Mouse (Mus musculus) large intestine, adult 2 months (tissue): ENCODE measurements around the gene Syn1. TPM values are rescaled to one million over a fixed set of nuclear protein-coding genes. Genes with fewer than 3 reads are reported as not detected.

ENCODE experiments used
- DNase-seq: peaks from one replicate; pipeline ENCODE4 v3.0.0-alpha.2; 2012; ENCODE audit warnings: low read depth, low spot score
- WGBS: fragments of 180-500 bp; shearing (Covaris S2); methylation state at CpG from one replicate; pipeline ENCODE4 v1.1.7; 2018; 5-methylcytosine and 5-hydroxymethylcytosine counted together
- polyA plus RNA-seq: library from polyadenylated mRNA; depleted of rRNA; stranded (reverse); fragments of >200 nt; gene quantifications from 2 replicates; pipeline ENCODE4 v1.2.3, GENCODE M21; 2012; rRNA removed

Syn1 gene
- polyA plus RNA-seq, 1 experiment: 1.2 TPM

- 71% methylated on average over 9 of the region's 9 CpGs for WGBS
These were observed 57.4 kb downstream of the Syn1 start for GRCm38 (mm10) chrX:20863161-20864101.

GRCm38 (mm10) chrX:20862105-20863065, 58.4 kb downstream of the Syn1 start:
- DNase-seq: no peak
- WGBS: 42% methylated on average over 29 of the region's 29 CpGs

More at GRCm38 (mm10) chrX:20863161-20864101, 57.4 kb downstream of the Syn1 start:
- DNase-seq: no peak

DNA sequence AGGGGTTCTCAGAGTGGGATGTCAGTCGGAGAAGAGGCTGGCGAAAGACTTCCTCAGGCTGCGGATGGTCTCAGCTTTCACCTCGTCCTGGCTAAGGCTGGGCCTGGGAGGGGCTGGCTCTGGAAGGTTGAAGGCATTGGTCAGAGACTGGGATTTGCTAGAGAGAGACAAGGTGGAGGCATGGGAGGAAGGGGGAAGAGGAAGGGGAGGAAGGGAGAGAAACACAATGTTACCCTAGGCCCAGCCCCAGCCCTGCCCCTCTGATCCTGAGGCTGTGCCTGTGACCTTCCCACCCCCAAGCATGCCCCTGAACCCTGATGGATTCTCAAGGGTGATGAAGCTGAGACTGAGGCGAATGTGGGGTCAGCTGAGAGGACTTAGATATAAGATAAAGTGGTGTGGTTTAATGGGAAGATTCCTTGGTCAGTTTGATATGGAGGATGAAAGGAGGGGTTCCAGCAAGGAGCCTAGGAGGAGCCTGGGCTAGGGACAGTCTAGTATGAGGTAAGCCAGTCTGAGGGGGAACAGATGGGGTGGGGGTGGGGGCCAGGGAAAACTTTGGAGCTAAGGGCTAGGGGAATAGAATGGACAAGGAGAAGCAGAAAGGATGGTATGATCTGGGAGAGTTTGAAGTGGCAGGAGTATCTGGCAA, 59.2 kb downstream of the Syn1 start:
- 54% methylated on average over 5 of the region's 5 CpGs for WGBS
- DNase-seq: no peak

- no peak for DNase-seq
- WGBS: 91% methylated on average over 7 of the region's 7 CpGs
These were observed 67.0 kb downstream of the Syn1 start for GRCm38 (mm10) chrX:20853794-20854193.

- peak; percentile 81 for DNase-seq
- 19% methylated on average over 42 of the region's 42 CpGs for WGBS
These were observed 72.4 kb downstream of the Syn1 start for GRCm38 (mm10) chrX:20848256-20848984.

DNA sequence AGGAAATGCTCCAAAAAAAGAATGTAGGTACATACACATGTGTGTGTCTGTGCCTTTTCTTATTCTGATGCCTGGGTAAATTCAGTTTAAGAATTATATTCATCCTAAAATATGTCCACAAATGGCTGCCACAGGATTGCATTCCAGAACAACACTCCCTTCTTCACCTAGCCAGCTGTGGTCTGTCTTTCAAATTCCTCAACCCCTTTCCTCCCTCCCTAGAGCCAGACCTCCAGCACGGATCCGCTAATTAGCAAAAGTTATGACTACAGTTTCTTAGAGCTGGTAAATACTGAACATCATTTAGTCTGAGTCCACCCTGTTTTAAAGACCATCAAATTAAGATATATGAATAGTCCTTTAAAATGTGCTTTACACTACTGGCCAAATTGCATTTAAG, 73.0 kb downstream of the Syn1 start:
- 20% methylated on average over 2 of the region's 2 CpGs for WGBS

DNA sequence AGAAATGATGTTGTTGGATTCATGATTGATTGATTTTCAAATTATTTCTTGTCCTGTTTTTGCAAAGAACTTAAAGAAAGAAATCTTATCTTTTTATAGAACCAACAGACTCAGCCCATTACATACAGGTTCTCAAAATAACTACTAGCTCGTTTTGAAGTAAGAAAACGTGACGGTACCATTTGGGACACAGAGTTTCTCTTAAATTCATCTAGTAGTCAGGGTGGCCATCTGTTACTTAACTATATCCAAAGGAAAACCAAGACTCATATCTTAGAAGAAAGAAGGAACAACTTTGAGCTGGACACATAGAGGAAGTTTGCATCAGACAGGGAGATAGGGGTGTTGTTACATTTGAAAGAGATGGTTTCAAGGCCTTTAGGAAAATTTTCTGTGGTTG, 73.6 kb downstream of the Syn1 start:
- no peak for DNase-seq
- 90% methylated on average over 3 of the region's 3 CpGs for WGBS

More for the DNA sequence above, 73.0 kb downstream of the Syn1 start:
- no peak for DNase-seq

DNA sequence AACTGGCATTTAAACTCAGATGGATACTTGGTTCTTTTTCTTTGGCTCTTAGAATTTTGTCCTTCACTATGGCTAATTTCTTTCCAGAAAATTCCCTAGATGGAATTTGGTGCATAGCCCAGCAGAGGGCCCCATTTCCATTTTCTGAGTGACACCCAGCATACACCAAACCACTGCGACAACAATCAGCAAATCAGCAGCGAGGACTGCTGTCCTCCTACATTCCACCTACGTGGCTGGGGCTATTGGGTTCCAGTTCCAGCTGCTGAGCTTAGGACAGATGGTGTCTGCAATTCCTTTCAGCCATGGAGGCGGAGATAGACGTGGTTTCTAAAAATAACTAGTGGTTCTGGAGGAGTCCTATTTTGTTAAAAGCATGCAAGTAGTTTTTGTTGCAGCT, 91.9 kb downstream of the Syn1 start:
- DNase-seq: no peak

GRCm38 (mm10) chrX:20819708-20820426, 100.9 kb downstream of the Syn1 start:
- DNase-seq: no peak
- 33% methylated on average over 8 of the region's 8 CpGs for WGBS

More for the DNA sequence above, 91.9 kb downstream of the Syn1 start:
- 18% methylated on average over 5 of the region's 5 CpGs for WGBS

DNA sequence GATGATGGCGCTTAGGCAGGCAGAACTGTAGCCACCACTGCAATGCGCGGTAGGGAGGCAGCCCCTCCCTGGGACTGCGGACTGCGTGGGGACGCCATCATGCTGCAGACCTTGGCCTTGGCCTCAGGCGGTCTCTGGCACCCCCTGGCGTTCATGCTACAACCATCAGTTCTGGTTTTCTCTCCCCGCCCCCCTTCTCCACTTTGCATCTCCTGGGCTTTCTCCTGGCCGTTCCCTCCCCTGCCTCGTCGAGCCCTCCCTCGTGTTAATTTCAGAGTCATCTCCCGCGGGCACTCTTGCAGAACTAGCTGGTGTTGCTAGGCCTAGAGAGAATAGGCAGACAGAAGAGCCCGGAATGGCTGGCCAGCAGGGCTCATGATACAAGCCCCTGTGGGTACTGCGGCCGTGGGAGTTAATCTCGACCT, 101.6 kb downstream of the Syn1 start:
- no peak for DNase-seq
- WGBS: 17% methylated on average over 19 of the region's 19 CpGs

- no peak for DNase-seq
- 49% methylated on average over 6 of the region's 6 CpGs for WGBS
These were observed 103.8 kb downstream of the Syn1 start for GRCm38 (mm10) chrX:20816974-20817373.

Other genes starting within 250 kb of the Syn1 start
- gene Cdk16, start 233.1 kb downstream of the Syn1 start, polyA plus RNA-seq: 137 and 175 TPM in 2 replicates
- gene Usp11, start 217.1 kb downstream of the Syn1 start, polyA plus RNA-seq: 4.4 and 5.7 TPM in 2 replicates
- 117 and 143 TPM in 2 replicates for gene Araf, start 123.2 kb downstream of the Syn1 start, polyA plus RNA-seq
- gene Timp1, start 50.8 kb downstream of the Syn1 start, polyA plus RNA-seq: 3.7 and 5.5 TPM in 2 replicates
- 13.5 and 14.7 TPM in 2 replicates for gene Cfp, start 10.6 kb upstream of the Syn1 start, polyA plus RNA-seq
- 3.2 and 5.2 TPM in 2 replicates for gene Elk1, start 29.6 kb upstream of the Syn1 start, polyA plus RNA-seq
- 20.1 and 27.3 TPM in 2 replicates for gene Uxt, start 41.0 kb upstream of the Syn1 start, polyA plus RNA-seq
- gene Zfp182, start 141.3 kb upstream of the Syn1 start, polyA plus RNA-seq: 0.47 and 1.2 TPM in 2 replicates
- gene Spaca5, start 147.4 kb upstream of the Syn1 start, polyA plus RNA-seq: not detected in 2 replicates
- not detected in 2 replicates for gene Zfp300, start 168.5 kb upstream of the Syn1 start, polyA plus RNA-seq
- not detected in 2 replicates for gene Ssxa1, start 194.8 kb upstream of the Syn1 start, polyA plus RNA-seq